Mouse (Mus musculus): ENCODE data around the gene Mdm4. TPM values are rescaled to one million over a fixed set of nuclear protein-coding genes. Genes with fewer than 3 reads are reported as not detected.

Mdm4 gene
- polyA plus RNA-seq, 1 experiment from 2014 or later, result 10.0 TPM

GRCm38 (mm10) chr1:133069275-133070120 is 39.1 kb upstream of the Mdm4 start:
- Histone ChIP-seq H3K36me3 (ENCODE audit: control insufficient read depth, insufficient read depth) (peaks cover 29% of the 10 kb centered on the region), H3K27ac (ENCODE audit: low read depth, low read length) (no peak overlapping the region), H3K27me3 (replicated peaks; ENCODE audit: control insufficient read depth, insufficient read depth, low read length) (no peaks in the 10 kb centered on the region), H3K4me2 (replicated peaks; ENCODE audit: low read depth) (no peak overlapping the region), H3K4me1 (replicated peaks; ENCODE audit: control insufficient read depth, insufficient read depth, low read length) (peaks cover 2% of the 10 kb centered on the region; the same call in 1 of the 2 replicates), H3K4me3 (ENCODE audit: low read depth, low read length) (no peak overlapping the region), H3K9me3 (ENCODE audit: control insufficient read depth) (no peaks in the 10 kb centered on the region), H3K9ac (ENCODE audit: low read depth, low read length) (peak overlapping the region; percentile 34)
- no peak for ATAC-seq
- TF ChIP-seq CTCF (IDR thresholded peaks at IDR 0.05; ENCODE audit: low read depth), result no peak
- 65% methylated on average over 12 of the region's 12 CpGs for WGBS

GRCm38 (mm10) chr1:133068669-133069274 is 38.4 kb upstream of the Mdm4 start:
- Histone ChIP-seq H3K27ac (ENCODE audit: low read depth, low read length) (no peak overlapping the region), H3K9me3 (ENCODE audit: control insufficient read depth) (no peaks in the 10 kb centered on the region), H3K4me2 (replicated peaks; ENCODE audit: low read depth) (no peak overlapping the region), H3K4me3 (ENCODE audit: low read depth, low read length) (no peak overlapping the region), H3K4me1 (replicated peaks; ENCODE audit: control insufficient read depth, insufficient read depth, low read length) (peaks cover 2% of the 10 kb centered on the region; the same call in 1 of the 2 replicates), H3K36me3 (ENCODE audit: control insufficient read depth, insufficient read depth) (peaks cover 26% of the 10 kb centered on the region), H3K9ac (ENCODE audit: low read depth, low read length) (no peak overlapping the region), H3K27me3 (replicated peaks; ENCODE audit: control insufficient read depth, insufficient read depth, low read length) (no peaks in the 10 kb centered on the region)
- 86% methylated on average over 15 of the region's 15 CpGs for WGBS
- no peak for ATAC-seq
- no peak for TF ChIP-seq CTCF (IDR thresholded peaks at IDR 0.05; ENCODE audit: low read depth)

GRCm38 (mm10) chr1:133068268-133068667 is 37.9 kb upstream of the Mdm4 start:
- Histone ChIP-seq H3K4me1 (replicated peaks; ENCODE audit: control insufficient read depth, insufficient read depth, low read length) (peaks cover 2% of the 10 kb centered on the region; the same call in 1 of the 2 replicates), H3K36me3 (ENCODE audit: control insufficient read depth, insufficient read depth) (peaks cover 26% of the 10 kb centered on the region), H3K4me2 (replicated peaks; ENCODE audit: low read depth) (no peak overlapping the region), H3K27me3 (replicated peaks; ENCODE audit: control insufficient read depth, insufficient read depth, low read length) (no peaks in the 10 kb centered on the region), H3K9ac (ENCODE audit: low read depth, low read length) (no peak overlapping the region), H3K9me3 (ENCODE audit: control insufficient read depth) (no peaks in the 10 kb centered on the region), H3K4me3 (ENCODE audit: low read depth, low read length) (no peak overlapping the region), H3K27ac (ENCODE audit: low read depth, low read length) (no peak overlapping the region)
- no peak for TF ChIP-seq CTCF (IDR thresholded peaks at IDR 0.05; ENCODE audit: low read depth)
- WGBS, result 70% methylated on average over 5 of the region's 5 CpGs
- no peak for ATAC-seq

GRCm38 (mm10) chr1:133063164-133063563 is 32.8 kb upstream of the Mdm4 start:
- Histone ChIP-seq H3K36me3 (ENCODE audit: control insufficient read depth, insufficient read depth) (peaks cover 13% of the 10 kb centered on the region), H3K4me3 (ENCODE audit: low read depth, low read length) (no peak overlapping the region), H3K9ac (ENCODE audit: low read depth, low read length) (no peak overlapping the region), H3K27me3 (replicated peaks; ENCODE audit: control insufficient read depth, insufficient read depth, low read length) (no peaks in the 10 kb centered on the region), H3K27ac (ENCODE audit: low read depth, low read length) (no peak overlapping the region), H3K9me3 (ENCODE audit: control insufficient read depth) (no peaks in the 10 kb centered on the region), H3K4me2 (replicated peaks; ENCODE audit: low read depth) (no peak overlapping the region), H3K4me1 (replicated peaks; ENCODE audit: control insufficient read depth, insufficient read depth, low read length) (no peaks in the 10 kb centered on the region)
- no peak for TF ChIP-seq CTCF (IDR thresholded peaks at IDR 0.05; ENCODE audit: low read depth)
- ATAC-seq, result no peak
- 86% methylated on average over 6 of the region's 6 CpGs for WGBS

GRCm38 (mm10) chr1:133060681-133061080 is 30.3 kb upstream of the Mdm4 start:
- H3K4me3 ChIP-seq (ENCODE audit: low read depth, low read length), result no peak overlapping the region

GRCm38 (mm10) chr1:133059592-133059991 is 29.2 kb upstream of the Mdm4 start:
- H3K27me3 ChIP-seq (replicated peaks; ENCODE audit: control insufficient read depth, insufficient read depth, low read length), result no peaks in the 10 kb centered on the region
- no peak overlapping the region for H3K4me3 ChIP-seq (ENCODE audit: low read depth, low read length)
- H3K9me3 ChIP-seq (ENCODE audit: control insufficient read depth), result no peaks in the 10 kb centered on the region
- H3K36me3 ChIP-seq (ENCODE audit: control insufficient read depth, insufficient read depth), result no peaks in the 10 kb centered on the region
- no peak for TF ChIP-seq CTCF (IDR thresholded peaks at IDR 0.05; ENCODE audit: low read depth)
- peaks cover 6% of the 10 kb centered on the region; the same call in 1 of the 2 replicates for H3K4me1 ChIP-seq (replicated peaks; ENCODE audit: control insufficient read depth, insufficient read depth, low read length)
- no peak overlapping the region for H3K27ac ChIP-seq (ENCODE audit: low read depth, low read length)
- WGBS, result 58% methylated on average over 2 of the region's 2 CpGs
- ATAC-seq, result no peak
- H3K4me2 ChIP-seq (replicated peaks; ENCODE audit: low read depth), result no peak overlapping the region
- no peak overlapping the region for H3K9ac ChIP-seq (ENCODE audit: low read depth, low read length)

More at GRCm38 (mm10) chr1:133060681-133061080, 30.3 kb upstream of the Mdm4 start:
- H3K9me3 ChIP-seq (ENCODE audit: control insufficient read depth), result no peaks in the 10 kb centered on the region
- no peak for ATAC-seq
- no peaks in the 10 kb centered on the region for H3K27me3 ChIP-seq (replicated peaks; ENCODE audit: control insufficient read depth, insufficient read depth, low read length)
- 56% methylated on average over 4 of the region's 4 CpGs for WGBS
- peaks cover 6% of the 10 kb centered on the region; the same call in 1 of the 2 replicates for H3K4me1 ChIP-seq (replicated peaks; ENCODE audit: control insufficient read depth, insufficient read depth, low read length)
- no peak overlapping the region for H3K27ac ChIP-seq (ENCODE audit: low read depth, low read length)
- TF ChIP-seq CTCF (IDR thresholded peaks at IDR 0.05; ENCODE audit: low read depth), result no peak
- H3K4me2 ChIP-seq (replicated peaks; ENCODE audit: low read depth), result no peak overlapping the region
- no peaks in the 10 kb centered on the region for H3K36me3 ChIP-seq (ENCODE audit: control insufficient read depth, insufficient read depth)
- no peak overlapping the region for H3K9ac ChIP-seq (ENCODE audit: low read depth, low read length)
